Mouse (Mus musculus) kidney, adult 2 months (tissue): ENCODE measurements around the gene Stk11.

Experiments
- CTCF ChIP-seq: fragments of 200-500 bp; conservative IDR thresholded peaks from 2 replicates; pipeline ENCODE4 v1.5.1; 2011; ENCODE audit warnings: low read depth, mild to moderate bottlenecking, control low read depth, low read length, moderate library complexity, mixed read lengths; ENCODE audit not compliant: insufficient read depth, insufficient read length
- POLR2A ChIP-seq: fragments of 200-500 bp; IDR thresholded peaks from one replicate; pipeline ENCODE4 v1.6.1; 2011; ENCODE audit warnings: low read depth, low read length, control low read depth

- TF ChIP-seq CTCF (no peak), POLR2A (no peak)
These were observed 25.0 kb downstream of the Stk11 start, which contains the start of gene Cbarp for GRCm38 (mm10) chr10:80140666-80141035.
